Mouse (Mus musculus): ENCODE results near the gene Zeb2. TPM values are rescaled to one million over a fixed set of nuclear protein-coding genes. Genes with fewer than 3 reads are reported as not detected.

Zeb2 gene
- polyA plus RNA-seq, 2 experiments, result 5.7 to 9.9 TPM

GRCm38 (mm10) chr2:44957329-44957797, 159.8 kb downstream of the Zeb2 start:
- TF ChIP-seq CTCF (IDR thresholded peaks at IDR 0.05; ENCODE audit: low read depth) (no peak), EP300 (IDR thresholded peaks at IDR 0.05; ENCODE audit: low read depth) (no peak)
- Histone ChIP-seq H3K9ac (replicated peaks) (no peak overlapping the region), H3K27me3 (ENCODE audit: control insufficient read depth, insufficient read depth, low read length) (no peaks in the 10 kb centered on the region), H3K27ac (no peak overlapping the region), H3K9me3 (ENCODE audit: control insufficient read depth, low read length) (no peaks in the 10 kb centered on the region), H3K4me1 (replicated peaks; ENCODE audit: control insufficient read depth in 2 of 2, insufficient read depth in 2 of 2, low read length in 1 of 2) (peaks cover 28 to 37% of the 10 kb centered on the region in 2 experiments), H3K4me2 (ENCODE audit: low read depth) (no peak overlapping the region), H3K4me3 (ENCODE audit: insufficient read depth in 1 of 2, low read depth in 2 of 2, low read length in 2 of 2) (no peak overlapping the region), H3K36me3 (replicated peaks; ENCODE audit: control insufficient read depth, insufficient read depth, low read depth) (no peaks in the 10 kb centered on the region)
- ATAC-seq (ENCODE audit: insufficient read depth) (peak; percentile 30; the same call in 1 of the 2 replicates), DNase-seq (ENCODE audit: low read depth in 3 of 3, low spot score in 3 of 3) (no peak)
- 61% methylated on average over 1 of the region's 1 CpGs for WGBS (ENCODE audit: insufficient replicate concordance)

DNA sequence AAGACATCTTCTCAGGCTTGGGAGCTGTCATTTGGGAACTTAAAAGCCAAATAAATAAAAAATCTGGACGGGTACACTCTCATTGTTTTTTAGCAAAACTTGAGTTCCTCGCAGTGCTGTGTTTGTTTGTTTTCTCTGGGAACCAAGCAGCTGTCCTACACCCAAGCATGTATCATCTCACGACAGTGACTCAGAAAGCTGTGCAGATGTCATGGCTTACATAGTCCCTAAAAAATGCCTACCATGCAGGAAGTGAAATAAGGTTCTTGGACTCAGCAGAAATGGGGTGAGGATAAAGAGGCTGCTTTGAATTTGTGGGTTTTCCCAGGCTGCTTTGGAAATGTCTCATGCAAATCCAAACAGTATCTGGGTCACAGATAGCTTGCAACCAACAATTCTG, 161.0 kb downstream of the Zeb2 start:
- TF ChIP-seq EP300 (IDR thresholded peaks at IDR 0.05; ENCODE audit: low read depth) (no peak), CTCF (IDR thresholded peaks at IDR 0.05; ENCODE audit: low read depth) (no peak)
- H3K27ac ChIP-seq, result peak overlapping the region; percentile 35
- H3K9me3 ChIP-seq (ENCODE audit: control insufficient read depth, low read length), result no peaks in the 10 kb centered on the region
- DNase-seq (ENCODE audit: low read depth in 3 of 3, low spot score in 3 of 3), result no peak
- no peak for ATAC-seq (ENCODE audit: insufficient read depth)
- H3K9ac ChIP-seq (replicated peaks), result no peak overlapping the region; the same call in 1 of the 2 replicates
- peaks cover 31 to 32% of the 10 kb centered on the region in 2 experiments for H3K4me1 ChIP-seq (replicated peaks; ENCODE audit: control insufficient read depth in 2 of 2, insufficient read depth in 2 of 2, low read length in 1 of 2)
- 35% methylated on average over 3 of the region's 3 CpGs for WGBS (ENCODE audit: insufficient replicate concordance)
- H3K4me3 ChIP-seq (ENCODE audit: insufficient read depth in 1 of 2, low read depth in 2 of 2, low read length in 2 of 2), result no peak overlapping the region
- H3K36me3 ChIP-seq (replicated peaks; ENCODE audit: control insufficient read depth, insufficient read depth, low read depth), result no peaks in the 10 kb centered on the region
- no peak overlapping the region for H3K4me2 ChIP-seq (ENCODE audit: low read depth)
- H3K27me3 ChIP-seq (ENCODE audit: control insufficient read depth, insufficient read depth, low read length), result no peaks in the 10 kb centered on the region

DNA sequence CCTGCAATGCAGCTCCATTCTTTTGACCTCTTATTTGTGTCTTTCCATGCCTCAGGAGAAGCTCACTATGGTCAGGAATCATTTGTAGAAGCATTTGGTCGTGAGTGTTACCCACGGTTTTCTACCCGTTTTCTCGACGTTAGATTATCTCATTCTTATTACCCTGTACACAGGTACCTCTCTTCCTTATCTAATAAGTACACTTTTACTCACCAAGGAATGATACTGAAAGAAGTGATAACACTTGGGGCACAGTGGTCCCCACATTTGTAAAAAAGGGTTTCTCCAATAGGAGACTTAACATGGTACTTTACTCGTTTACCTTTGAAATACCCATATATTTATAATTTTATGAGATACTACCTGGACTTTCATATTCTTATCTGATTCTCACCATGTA, 161.7 kb downstream of the Zeb2 start:
- Histone ChIP-seq H3K9ac (replicated peaks) (no peak overlapping the region), H3K4me1 (replicated peaks; ENCODE audit: control insufficient read depth in 2 of 2, insufficient read depth in 2 of 2, low read length in 1 of 2) (peaks cover 31 to 32% of the 10 kb centered on the region in 2 experiments), H3K27ac (no peak overlapping the region), H3K4me2 (ENCODE audit: low read depth) (peak overlapping the region; percentile 34), H3K36me3 (replicated peaks; ENCODE audit: control insufficient read depth, insufficient read depth, low read depth) (no peaks in the 10 kb centered on the region), H3K9me3 (ENCODE audit: control insufficient read depth, low read length) (no peaks in the 10 kb centered on the region), H3K4me3 (ENCODE audit: insufficient read depth in 1 of 2, low read depth in 2 of 2, low read length in 2 of 2) (no peak overlapping the region), H3K27me3 (ENCODE audit: control insufficient read depth, insufficient read depth, low read length) (no peaks in the 10 kb centered on the region)
- peak; percentile 69; the same call in 1 of the 2 replicates for ATAC-seq (ENCODE audit: insufficient read depth)
- DNase-seq (ENCODE audit: low read depth in 3 of 3, low spot score in 3 of 3), result no peak
- peak; percentile 62 for TF ChIP-seq EP300 (IDR thresholded peaks at IDR 0.05; ENCODE audit: low read depth)
- TF ChIP-seq CTCF (IDR thresholded peaks at IDR 0.05; ENCODE audit: low read depth), result no peak
- WGBS (ENCODE audit: insufficient replicate concordance), result 14% methylated on average over 6 of the region's 6 CpGs

DNA sequence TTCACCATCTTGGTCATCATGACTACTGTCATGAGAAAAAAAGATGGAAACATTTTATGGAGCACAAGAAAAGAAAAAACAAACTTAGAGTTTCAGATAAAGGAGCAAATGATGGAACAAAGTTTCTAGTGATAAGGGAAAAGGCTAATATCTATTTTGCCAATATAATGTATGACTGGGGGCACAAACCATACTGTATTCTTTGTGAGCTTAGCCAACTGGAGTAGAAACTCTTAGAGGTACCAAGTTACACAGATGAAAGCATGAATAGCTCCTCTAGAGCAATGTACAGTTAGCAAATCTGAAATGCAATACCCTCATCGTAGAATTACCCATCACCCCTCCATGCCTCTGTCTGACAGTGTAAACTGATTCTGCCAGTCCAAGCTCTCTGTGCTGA, 163.0 kb downstream of the Zeb2 start:
- H3K27me3 ChIP-seq (ENCODE audit: control insufficient read depth, insufficient read depth, low read length), result no peaks in the 10 kb centered on the region
- H3K4me3 ChIP-seq (ENCODE audit: insufficient read depth in 1 of 2, low read depth in 2 of 2, low read length in 2 of 2), result no peak overlapping the region
- H3K36me3 ChIP-seq (replicated peaks; ENCODE audit: control insufficient read depth, insufficient read depth, low read depth), result no peaks in the 10 kb centered on the region
- H3K4me1 ChIP-seq (replicated peaks; ENCODE audit: control insufficient read depth in 2 of 2, insufficient read depth in 2 of 2, low read length in 1 of 2), result peaks cover 31 to 32% of the 10 kb centered on the region in 2 experiments
- H3K9ac ChIP-seq (replicated peaks), result no peak overlapping the region
- H3K27ac ChIP-seq, result peak overlapping the region; percentile 25
- H3K4me2 ChIP-seq (ENCODE audit: low read depth), result no peak overlapping the region
- 50% methylated on average over 1 of the region's 1 CpGs for WGBS (ENCODE audit: insufficient replicate concordance)
- no peak for DNase-seq (ENCODE audit: low read depth in 3 of 3, low spot score in 3 of 3)
- ATAC-seq (ENCODE audit: insufficient read depth), result peak; percentile 27; the same call in 1 of the 2 replicates
- no peaks in the 10 kb centered on the region for H3K9me3 ChIP-seq (ENCODE audit: control insufficient read depth, low read length)
- TF ChIP-seq EP300 (IDR thresholded peaks at IDR 0.05; ENCODE audit: low read depth) (no peak), CTCF (IDR thresholded peaks at IDR 0.05; ENCODE audit: low read depth) (no peak)

- peak overlapping the region; percentile 49 for H3K27ac ChIP-seq
- H3K36me3 ChIP-seq (replicated peaks; ENCODE audit: control insufficient read depth, insufficient read depth, low read depth), result no peaks in the 10 kb centered on the region
- peaks cover 31 to 32% of the 10 kb centered on the region in 2 experiments for H3K4me1 ChIP-seq (replicated peaks; ENCODE audit: control insufficient read depth in 2 of 2, insufficient read depth in 2 of 2, low read length in 1 of 2)
- ATAC-seq (ENCODE audit: insufficient read depth) (peak; percentile 69; the same call in 1 of the 2 replicates), DNase-seq (ENCODE audit: low read depth in 3 of 3, low spot score in 3 of 3) (no peak)
- no peaks in the 10 kb centered on the region for H3K27me3 ChIP-seq (ENCODE audit: control insufficient read depth, insufficient read depth, low read length)
- H3K9ac ChIP-seq (replicated peaks), result 0 out of 2 replicates have a peak overlapping the region, but pooled peaks have one; percentile 19
- WGBS (ENCODE audit: insufficient replicate concordance), result 12% methylated on average over 6 of the region's 6 CpGs
- H3K4me3 ChIP-seq (ENCODE audit: insufficient read depth in 1 of 2, low read depth in 2 of 2, low read length in 2 of 2), result no peak overlapping the region
- no peaks in the 10 kb centered on the region for H3K9me3 ChIP-seq (ENCODE audit: control insufficient read depth, low read length)
- TF ChIP-seq EP300 (IDR thresholded peaks at IDR 0.05; ENCODE audit: low read depth) (no peak), CTCF (IDR thresholded peaks at IDR 0.05; ENCODE audit: low read depth) (no peak)
- H3K4me2 ChIP-seq (ENCODE audit: low read depth), result peak overlapping the region; percentile 40
Measured at GRCm38 (mm10) chr2:44952830-44953422, 164.3 kb downstream of the Zeb2 start.
